Mouse (Mus musculus) forebrain, embryonic 10.5 days (tissue): Measurements from ENCODE around the gene Dkk2. TPM values are rescaled to one million over a fixed set of nuclear protein-coding genes. Genes with fewer than 3 reads are reported as not detected.

ENCODE experiments used
- DNase-seq: peaks from one replicate; pipeline ENCODE4 v3.0.0-alpha.2; 2017; ENCODE audit warnings: low spot score; ENCODE audit errors: extremely low spot score
- H3K27ac ChIP-seq: fragments of 300-500 bp; sonication (generic); 2 replicates; pipeline ENCODE4 v1.5.1; 2016; ENCODE audit warnings: mild to moderate bottlenecking
- H3K27me3 ChIP-seq: fragments of 300-500 bp; sonication (generic); 2 replicates; pipeline ENCODE4 v1.6.1; 2016; ENCODE audit warnings: mild to moderate bottlenecking; ENCODE audit not compliant: poor library complexity, severe bottlenecking
- H3K36me3 ChIP-seq: fragments of 300-500 bp; sonication (generic); replicated peaks from 2 replicates; pipeline ENCODE4 v1.6.1; 2016; ENCODE audit warnings: mild to moderate bottlenecking, moderate library complexity
- H3K4me1 ChIP-seq: fragments of 300-500 bp; sonication (generic); 2 replicates; pipeline ENCODE4 v1.6.1; 2016
- H3K4me3 ChIP-seq: fragments of 300-500 bp; sonication (generic); 2 replicates; pipeline ENCODE4 v1.5.1; 2016; ENCODE audit warnings: mild to moderate bottlenecking, moderate library complexity
- H3K9me3 ChIP-seq: fragments of 300-500 bp; sonication (generic); 2 replicates; pipeline ENCODE4 v1.6.1; 2016; ENCODE audit warnings: mild to moderate bottlenecking, moderate library complexity
- WGBS: fragments of 180-500 bp; shearing (Covaris S2); methylation state at CpG from one replicate; pipeline ENCODE4 v1.1.7; 2016; 5-methylcytosine and 5-hydroxymethylcytosine counted together
- polyA plus RNA-seq: library from polyadenylated mRNA; unstranded; fragments of >200 nt; fragmentation: Nextera tagmentation; extraction: Ambion mirVana; gene quantifications from 2 replicates; pipeline ENCODE4 v1.2.1, GENCODE M21; 2016

Dkk2 gene
- polyA plus RNA-seq, 1 experiment from 2014 or later: 4.2 TPM

DNA sequence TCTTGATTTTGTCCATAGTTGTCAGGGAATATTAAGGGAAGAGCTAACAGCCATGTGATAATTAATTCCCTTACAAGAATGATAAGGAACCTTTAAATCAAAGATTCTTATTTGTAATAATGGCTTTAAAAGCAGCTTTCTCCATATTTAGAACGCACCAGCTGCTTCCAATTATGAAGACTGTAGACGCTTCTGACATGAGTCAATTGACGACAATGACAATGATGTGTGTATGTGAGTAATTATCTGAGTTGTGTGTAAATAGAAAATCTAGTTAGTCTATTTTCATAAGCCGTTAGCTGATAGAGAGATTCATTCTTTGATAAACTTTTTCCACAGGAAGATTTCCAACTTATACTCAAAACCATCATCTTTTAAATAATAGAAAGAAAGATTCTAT is 46.8 kb downstream of the Dkk2 start:
- no peak for DNase-seq

DNA sequence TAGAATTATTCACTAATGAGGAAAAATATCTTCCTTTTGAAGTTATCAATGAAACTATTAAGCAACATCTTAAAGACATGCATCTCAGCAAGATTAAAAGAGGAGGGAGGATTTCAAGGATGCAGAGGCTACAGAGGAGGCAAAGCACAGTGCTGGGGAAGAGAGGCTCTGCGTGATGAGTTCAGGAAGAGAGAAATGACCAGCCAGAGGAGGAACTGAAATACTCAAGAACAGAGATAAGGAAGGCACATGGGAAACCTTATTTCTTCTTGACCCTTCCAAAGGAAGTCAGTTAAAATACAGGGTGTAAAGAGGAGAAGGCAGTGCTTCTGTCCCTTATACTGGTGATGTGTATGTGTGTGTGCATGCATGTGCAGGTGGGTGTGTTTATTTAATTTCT is 49.4 kb downstream of the Dkk2 start:
- H3K36me3 ChIP-seq: no peaks in the 10 kb centered on the region
- H3K4me3 ChIP-seq: no peak overlapping the region
- H3K9me3 ChIP-seq: no peaks in the 10 kb centered on the region
- peaks cover 7% of the 10 kb centered on the region; the same call in 1 of the 2 replicates for H3K4me1 ChIP-seq
- H3K27me3 ChIP-seq: no peaks in the 10 kb centered on the region
- 84% methylated on average over 1 of the region's 1 CpGs for WGBS
- no peak for DNase-seq
- no peak overlapping the region for H3K27ac ChIP-seq

More for the DNA sequence above, 46.8 kb downstream of the Dkk2 start:
- Histone ChIP-seq H3K4me1 (no peaks in the 10 kb centered on the region), H3K9me3 (no peaks in the 10 kb centered on the region), H3K4me3 (no peak overlapping the region), H3K27ac (no peak overlapping the region), H3K36me3 (no peaks in the 10 kb centered on the region), H3K27me3 (no peaks in the 10 kb centered on the region)
- WGBS: 82% methylated on average over 4 of the region's 4 CpGs

DNA sequence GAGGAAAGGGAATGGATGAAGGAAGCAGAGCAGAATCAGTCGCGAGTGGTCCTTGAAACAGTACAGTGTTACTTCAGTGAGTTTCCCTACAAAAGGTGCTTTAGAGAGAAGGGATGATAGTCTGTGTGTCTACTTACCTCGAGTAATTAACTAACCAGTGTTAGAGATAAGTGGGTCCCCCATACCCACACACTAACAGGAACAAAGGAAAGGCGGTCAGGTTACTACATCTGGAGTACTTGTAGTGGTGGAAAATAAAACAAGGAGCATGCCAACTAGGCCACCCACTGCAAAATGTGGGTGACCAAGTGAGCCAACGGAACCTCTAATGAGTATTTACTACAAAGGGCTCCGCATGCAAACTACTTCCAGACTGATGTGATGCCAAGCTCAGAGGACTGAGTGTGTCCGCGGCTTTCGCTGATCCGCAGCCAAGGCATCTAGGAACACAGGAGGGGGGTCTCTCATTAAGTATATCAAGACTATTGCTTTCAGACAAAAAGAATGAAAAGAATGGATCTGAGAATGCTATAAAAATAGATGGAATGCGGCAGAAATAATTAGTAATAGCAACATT is 52.8 kb downstream of the Dkk2 start:
- H3K36me3 ChIP-seq: no peaks in the 10 kb centered on the region
- 80% methylated on average over 11 of the region's 11 CpGs for WGBS
- H3K9me3 ChIP-seq: no peaks in the 10 kb centered on the region
- peaks cover 7% of the 10 kb centered on the region; the same call in 1 of the 2 replicates for H3K4me1 ChIP-seq
- H3K27me3 ChIP-seq: no peaks in the 10 kb centered on the region
- H3K27ac ChIP-seq: no peak overlapping the region
- no peak for DNase-seq
- H3K4me3 ChIP-seq: no peak overlapping the region

DNA sequence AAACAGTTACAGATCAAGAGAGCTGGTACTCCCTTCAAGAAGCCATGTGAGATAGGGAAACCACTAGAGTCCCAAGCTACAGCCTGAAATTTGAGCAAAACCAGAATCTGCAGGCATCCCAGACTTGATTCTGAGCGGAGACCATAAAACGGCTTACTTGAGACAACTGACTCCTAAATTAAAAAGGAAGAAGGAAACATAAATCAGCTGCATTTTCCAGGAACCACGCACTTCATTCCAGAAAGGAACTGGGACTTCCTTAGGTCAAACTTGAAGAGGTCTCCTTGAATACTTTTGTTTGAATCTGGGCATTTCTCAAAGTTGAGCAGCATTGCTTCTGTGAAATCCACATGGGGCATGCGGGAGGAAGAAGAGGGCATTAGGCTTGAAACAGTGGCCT is 55.9 kb downstream of the Dkk2 start:
- 91% methylated on average over 4 of the region's 4 CpGs for WGBS
- Histone ChIP-seq H3K4me1 (peaks cover 14% of the 10 kb centered on the region), H3K36me3 (no peaks in the 10 kb centered on the region), H3K27ac (no peak overlapping the region), H3K4me3 (no peak overlapping the region), H3K27me3 (no peaks in the 10 kb centered on the region), H3K9me3 (no peaks in the 10 kb centered on the region)
- no peak for DNase-seq

DNA sequence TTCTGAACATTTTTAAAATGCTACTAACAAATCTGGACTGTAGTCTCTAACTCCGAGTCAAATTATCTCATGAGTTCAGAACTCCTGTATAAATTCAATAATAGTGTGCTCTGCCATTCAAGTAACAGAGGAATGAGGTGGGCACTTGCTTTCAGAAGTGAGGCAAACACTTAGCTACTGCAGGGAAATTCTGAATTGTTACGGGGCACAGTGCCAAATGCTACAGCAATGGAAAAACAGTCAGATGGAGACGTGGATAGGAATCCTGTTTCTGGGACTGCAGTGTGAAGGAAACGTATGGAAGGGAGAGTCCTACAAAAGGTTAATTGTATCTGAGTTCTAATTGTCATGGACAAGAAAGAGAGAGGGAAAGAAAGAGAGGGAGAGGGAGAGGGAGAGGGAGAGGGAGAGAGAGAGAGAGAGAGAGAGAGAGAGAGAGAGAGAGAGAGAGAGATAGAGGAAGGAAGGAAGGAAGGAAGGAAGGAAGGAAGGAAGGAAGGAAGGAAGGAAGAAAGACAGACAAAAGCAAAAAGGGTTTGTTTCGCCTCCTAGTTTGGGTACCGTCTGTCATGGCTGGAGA is 64.4 kb downstream of the Dkk2 start:
- 86% methylated on average over 6 of the region's 6 CpGs for WGBS
- DNase-seq: no peak
- Histone ChIP-seq H3K36me3 (no peaks in the 10 kb centered on the region), H3K9me3 (no peaks in the 10 kb centered on the region), H3K4me3 (no peak overlapping the region), H3K27ac (no peak overlapping the region), H3K4me1 (peaks cover 2% of the 10 kb centered on the region; the same call in 1 of the 2 replicates), H3K27me3 (no peaks in the 10 kb centered on the region)

DNA sequence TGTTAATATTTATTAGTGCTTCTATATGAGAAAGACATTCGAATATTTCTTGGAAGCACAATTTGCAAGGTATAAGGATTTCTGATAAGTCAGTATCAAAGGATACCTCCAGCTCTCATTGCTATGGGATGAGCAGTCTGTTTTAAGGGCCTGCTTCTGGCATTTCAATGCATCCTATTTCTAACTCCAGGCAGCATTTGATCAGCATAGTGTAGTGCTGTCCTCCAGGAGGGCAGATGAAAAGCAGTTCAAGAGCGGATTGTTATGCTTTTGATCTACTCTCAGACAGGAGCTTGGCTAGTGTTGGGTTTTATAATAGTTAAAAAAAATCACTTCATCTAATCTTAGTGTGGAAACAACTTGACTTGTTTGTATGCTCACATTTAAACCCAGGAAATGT is 73.7 kb downstream of the Dkk2 start:
- 92% methylated on average over 2 of the region's 2 CpGs for WGBS
- DNase-seq: no peak
- Histone ChIP-seq H3K9me3 (no peaks in the 10 kb centered on the region), H3K4me3 (no peak overlapping the region), H3K36me3 (no peaks in the 10 kb centered on the region), H3K4me1 (no peaks in the 10 kb centered on the region), H3K27ac (no peak overlapping the region), H3K27me3 (no peaks in the 10 kb centered on the region)

DNA sequence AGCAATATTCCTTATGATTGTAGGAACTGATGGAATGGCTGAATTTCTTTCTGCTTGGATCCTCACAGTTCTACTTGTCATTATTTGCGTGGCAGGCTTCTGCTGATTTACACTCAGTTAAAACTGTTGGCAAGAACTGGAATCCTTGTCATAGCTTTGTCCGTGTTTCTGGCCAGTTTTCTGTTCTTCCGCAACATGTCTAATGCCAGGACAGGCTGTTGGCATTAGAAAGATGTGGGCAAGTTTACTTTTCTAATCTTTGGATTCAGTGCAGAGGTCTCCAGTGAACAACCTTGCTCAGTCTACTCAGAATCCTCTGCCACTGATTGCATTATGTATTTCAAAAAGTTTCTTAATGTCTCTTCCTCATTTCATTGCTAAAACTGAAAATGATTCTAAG is 83.8 kb downstream of the Dkk2 start:
- Histone ChIP-seq H3K9me3 (no peaks in the 10 kb centered on the region), H3K27ac (no peak overlapping the region), H3K4me3 (no peak overlapping the region), H3K4me1 (no peaks in the 10 kb centered on the region), H3K27me3 (no peaks in the 10 kb centered on the region), H3K36me3 (no peaks in the 10 kb centered on the region)
- 95% methylated on average over 3 of the region's 3 CpGs for WGBS
- DNase-seq: no peak

DNA sequence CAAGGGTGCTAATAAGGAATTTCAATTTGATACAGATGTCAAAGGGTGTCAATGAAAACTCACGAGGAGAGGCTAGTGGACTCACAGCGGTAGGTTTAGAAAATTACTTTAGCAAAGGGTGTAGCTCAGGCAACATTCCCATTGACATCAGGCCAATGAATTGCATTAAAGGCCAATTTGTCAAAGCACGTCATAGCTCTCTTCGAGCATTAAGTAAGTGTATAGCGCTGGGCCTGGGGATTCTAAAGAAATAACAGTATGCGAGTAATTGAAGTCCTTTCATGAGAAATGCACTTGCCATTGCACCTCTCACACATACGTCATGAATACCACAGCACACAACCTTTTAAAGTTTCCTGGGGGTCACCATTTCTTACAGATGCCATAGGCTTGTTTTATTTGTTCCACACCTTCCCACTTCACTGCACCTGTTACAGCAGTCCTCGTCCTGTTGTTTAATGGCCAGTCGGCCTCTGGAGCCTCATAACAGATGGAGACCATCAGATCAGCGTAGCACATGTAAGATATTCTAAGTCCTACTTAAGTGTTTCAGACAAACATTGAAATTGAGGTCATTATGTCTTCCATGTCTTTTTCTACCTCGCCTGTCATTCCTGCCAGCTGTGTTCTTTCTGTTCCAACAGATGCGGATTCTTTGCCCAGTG is 101.9 kb downstream of the Dkk2 start:
- H3K9me3 ChIP-seq: no peaks in the 10 kb centered on the region
- H3K4me1 ChIP-seq: no peaks in the 10 kb centered on the region
- no peak for DNase-seq
- 92% methylated on average over 12 of the region's 12 CpGs for WGBS
- H3K4me3 ChIP-seq: no peak overlapping the region
- H3K36me3 ChIP-seq: no peaks in the 10 kb centered on the region
- H3K27ac ChIP-seq: no peak overlapping the region
- H3K27me3 ChIP-seq: no peaks in the 10 kb centered on the region

DNA sequence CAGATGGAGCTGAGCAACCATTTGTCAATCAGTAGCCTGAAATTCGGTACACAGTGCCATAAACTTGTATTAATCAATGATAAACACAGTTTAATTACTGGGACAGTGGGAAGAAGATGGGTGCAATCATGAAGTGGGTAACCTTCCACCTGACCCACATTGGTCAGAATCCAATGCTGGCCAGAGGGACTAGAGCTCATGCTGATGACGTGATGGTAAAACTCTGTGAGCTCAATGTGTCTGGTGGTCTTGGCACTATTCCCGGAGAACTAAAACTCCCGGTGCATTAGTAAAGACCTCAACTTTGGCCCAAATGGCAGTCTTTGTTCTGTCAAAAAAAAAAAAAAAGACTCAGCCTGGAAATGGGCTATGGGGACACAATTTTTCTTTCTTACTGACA is 116.9 kb downstream of the Dkk2 start:
- H3K9me3 ChIP-seq: no peaks in the 10 kb centered on the region
- WGBS: 92% methylated on average over 4 of the region's 4 CpGs
- no peak overlapping the region for H3K27ac ChIP-seq
- H3K36me3 ChIP-seq: no peaks in the 10 kb centered on the region
- no peak for DNase-seq
- H3K4me1 ChIP-seq: no peaks in the 10 kb centered on the region
- H3K4me3 ChIP-seq: no peak overlapping the region
- no peaks in the 10 kb centered on the region for H3K27me3 ChIP-seq

DNA sequence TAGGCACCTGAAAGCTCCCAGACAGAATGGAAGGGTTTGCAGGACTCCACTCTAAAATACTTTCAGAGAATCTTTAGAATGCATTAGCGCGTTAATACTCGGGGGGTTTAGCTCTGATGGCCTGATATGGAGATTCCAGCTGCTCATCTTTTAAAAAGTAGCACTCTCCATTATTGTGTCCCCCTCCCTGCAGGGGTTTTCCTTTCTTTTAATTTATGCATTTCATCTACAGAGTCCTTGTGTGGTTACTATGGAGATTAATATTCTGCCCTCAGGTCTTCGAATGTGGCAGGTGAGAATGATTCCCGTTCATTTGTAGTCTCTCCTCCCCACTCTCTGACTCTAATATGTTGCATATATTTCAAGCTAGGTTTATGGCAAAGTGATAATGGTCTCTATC is 117.6 kb downstream of the Dkk2 start:
- no peak overlapping the region for H3K4me3 ChIP-seq
- WGBS: 92% methylated on average over 5 of the region's 5 CpGs
- no peaks in the 10 kb centered on the region for H3K4me1 ChIP-seq
- no peak for DNase-seq
- H3K36me3 ChIP-seq: no peaks in the 10 kb centered on the region
- H3K9me3 ChIP-seq: no peaks in the 10 kb centered on the region
- no peaks in the 10 kb centered on the region for H3K27me3 ChIP-seq
- no peak overlapping the region for H3K27ac ChIP-seq

DNA sequence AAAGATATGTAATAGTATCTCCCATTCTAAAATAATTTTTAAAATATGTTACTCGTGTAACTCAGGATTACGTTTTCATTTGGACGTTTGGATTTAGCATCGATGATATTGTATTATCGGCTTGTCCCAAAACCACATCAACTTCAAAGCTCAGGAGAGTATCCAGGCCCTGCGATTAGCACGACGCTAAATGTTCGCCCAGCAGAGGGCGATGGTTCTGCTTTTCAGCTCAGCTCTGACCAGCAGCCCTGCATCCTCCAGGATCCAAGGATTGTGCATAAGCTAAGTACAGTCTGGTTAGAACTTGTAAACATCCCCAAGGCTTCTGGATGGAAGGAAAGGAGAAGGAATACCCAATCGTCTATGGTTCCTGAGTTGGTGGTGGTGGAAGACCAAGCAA is 122.4 kb downstream of the Dkk2 start:
- H3K9me3 ChIP-seq: no peaks in the 10 kb centered on the region
- H3K4me3 ChIP-seq: no peak overlapping the region
- no peak overlapping the region for H3K27ac ChIP-seq
- H3K27me3 ChIP-seq: no peaks in the 10 kb centered on the region
- peak; percentile 35 for DNase-seq
- no peaks in the 10 kb centered on the region for H3K4me1 ChIP-seq
- WGBS: 31% methylated on average over 11 of the region's 11 CpGs
- no peaks in the 10 kb centered on the region for H3K36me3 ChIP-seq

DNA sequence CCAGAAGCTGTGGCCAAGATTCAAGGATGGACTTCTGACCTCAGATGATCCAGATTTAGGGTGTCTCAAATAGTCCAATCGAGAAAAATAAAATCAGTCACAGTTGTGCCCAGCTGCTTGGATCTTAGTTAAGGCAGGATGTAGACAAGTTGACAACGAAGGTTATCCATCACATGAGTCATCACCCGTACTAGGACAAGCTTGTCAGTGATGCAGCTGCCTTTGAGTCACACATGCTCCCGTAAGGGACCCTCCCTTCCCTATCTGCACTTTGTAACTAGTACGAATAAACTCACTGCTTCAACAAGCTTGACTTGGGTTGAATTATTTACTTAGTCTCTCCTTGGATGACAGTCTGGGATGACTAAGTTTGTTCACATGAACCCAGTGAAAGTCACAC is 126.2 kb downstream of the Dkk2 start:
- Histone ChIP-seq H3K27me3 (no peaks in the 10 kb centered on the region), H3K36me3 (no peaks in the 10 kb centered on the region), H3K9me3 (no peaks in the 10 kb centered on the region), H3K4me3 (no peak overlapping the region), H3K27ac (no peak overlapping the region), H3K4me1 (no peaks in the 10 kb centered on the region)
- DNase-seq: no peak
- 91% methylated on average over 5 of the region's 5 CpGs for WGBS

DNA sequence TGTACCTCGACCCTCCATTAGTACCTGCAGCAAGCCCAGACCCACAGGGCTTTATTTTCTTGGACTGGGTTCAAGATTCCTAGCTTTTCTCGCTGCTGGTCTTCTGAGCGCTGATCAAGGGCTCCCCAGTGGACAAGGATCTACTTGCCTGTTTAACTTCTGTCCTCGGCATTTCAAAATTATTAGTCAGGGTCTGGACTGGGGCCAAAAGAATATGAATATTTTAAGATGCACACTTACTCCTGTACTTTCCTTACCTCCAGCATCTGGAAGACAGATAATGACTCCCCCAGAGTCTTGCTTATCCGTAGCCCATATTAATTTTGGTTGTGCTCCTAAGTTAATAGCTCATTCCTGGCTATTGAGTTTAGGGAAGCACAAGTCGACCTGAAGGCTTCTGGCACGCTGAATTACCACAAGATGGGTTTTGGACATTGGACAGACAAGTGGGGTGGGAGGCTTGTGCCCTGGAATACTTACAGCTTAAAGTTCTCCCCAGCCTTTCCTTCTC is 134.9 kb downstream of the Dkk2 start:
- H3K4me1 ChIP-seq: no peaks in the 10 kb centered on the region
- no peak overlapping the region for H3K27ac ChIP-seq
- no peaks in the 10 kb centered on the region for H3K27me3 ChIP-seq
- WGBS: 89% methylated on average over 7 of the region's 7 CpGs
- DNase-seq: no peak
- no peak overlapping the region for H3K4me3 ChIP-seq
- H3K36me3 ChIP-seq: no peaks in the 10 kb centered on the region
- no peaks in the 10 kb centered on the region for H3K9me3 ChIP-seq
